In genomic region chrX:107790136-107790535, GRCm38 (mm10) we compare ENCODE assay signal across 33 mouse cellular contexts. TPM values are rescaled to one million over a fixed set of nuclear protein-coding genes. Genes with fewer than 3 reads are reported as not detected.
"Had no signal": no experiment of that assay in that cellular context is flagged by ENCODE, and none has a peak within 500 bp of the region (broad histone marks: within the 10 kb centered on the region; RNA-seq: fewer than 3 reads in every experiment).

No protein-coding gene starts in this region.

- H3K36me3 ChIP-seq: heart, embryonic 10.5 days; heart, embryonic 12.5 days; hindbrain, embryonic 10.5 days; hindbrain, embryonic 12.5 days; intestine, embryonic 15.5 days; limb, embryonic 10.5 days; limb, embryonic 12.5 days had no signal

- ATAC-seq: hindbrain, embryonic 16.5 days; inflammation-experienced regulatory T-cells, adult 6 months; intestine, embryonic 15.5 days; intestine, postnatal 0 days had no signal

- H3K4me3 ChIP-seq: gastrocnemius, adult 2 months; heart, embryonic 10.5 days; heart, embryonic 12.5 days; hindbrain, embryonic 10.5 days; hindbrain, embryonic 12.5 days; intestine, embryonic 15.5 days; layer of hippocampus, adult 2 months; left cerebral cortex, adult 2 months; limb, embryonic 10.5 days; limb, embryonic 12.5 days had no signal

- H3K4me2 ChIP-seq: heart, embryonic 12.5 days; hindbrain, embryonic 12.5 days; hindbrain, embryonic 14.5 days; intestine, embryonic 15.5 days; limb, embryonic 12.5 days; liver, embryonic 11.5 days had no signal

- H3K9me3 ChIP-seq: heart, embryonic 10.5 days; heart, embryonic 12.5 days; hindbrain, embryonic 10.5 days; hindbrain, embryonic 12.5 days; intestine, embryonic 15.5 days; limb, embryonic 10.5 days; limb, embryonic 12.5 days had no signal

- DNase-seq: gastrocnemius, adult 2 months; gastrocnemius, postnatal 10 days; gastrocnemius, postnatal 25 days; heart, adult 18-20 months; heart, postnatal 10 days; heart, postnatal 4 days; kidney, adult 18-20 months; kidney, adult 8-10 months; kidney, postnatal 10 days; kidney, postnatal 25 days; kidney, postnatal 4 days had no signal

- H3K4me1 ChIP-seq: heart, embryonic 10.5 days; heart, embryonic 12.5 days; hindbrain, embryonic 10.5 days; hindbrain, embryonic 12.5 days; intestine, embryonic 15.5 days; limb, embryonic 10.5 days; limb, embryonic 12.5 days had no signal

- H3K27ac ChIP-seq: gastrocnemius, adult 2 months; heart, embryonic 10.5 days; hindbrain, embryonic 10.5 days; hindbrain, embryonic 12.5 days; hindbrain, embryonic 14.5 days; intestine, embryonic 15.5 days; layer of hippocampus, adult 2 months; left cerebral cortex, adult 2 months; limb, embryonic 10.5 days; limb, embryonic 12.5 days had no signal

- H3K27me3 ChIP-seq: heart, embryonic 12.5 days; hindbrain, embryonic 12.5 days; intestine, embryonic 15.5 days; limb, embryonic 12.5 days had no signal

- H3K9ac ChIP-seq: heart, embryonic 12.5 days; hindbrain, embryonic 12.5 days; hindbrain, embryonic 14.5 days; intestine, embryonic 15.5 days; limb, embryonic 12.5 days had no signal

RNA-seq across cellular contexts. Expression of gene Tent5d, which starts 2.3 kb away (rescaled TPM):
- total RNA-seq: gastrocnemius, adult 2 months; gastrocnemius, postnatal 10 days; gastrocnemius, postnatal 25 days; gastrocnemius, postnatal 4 days; heart, adult 18-20 months; heart, adult 8-10 months; heart, postnatal 10 days; heart, postnatal 25 days; heart, postnatal 4 days; layer of hippocampus, adult 2 months; layer of hippocampus, postnatal 10 days; layer of hippocampus, postnatal 25 days; left cerebral cortex, adult 2 months; left cerebral cortex, postnatal 14 days; left cerebral cortex, postnatal 36 days had no signal
- polyA plus RNA-seq: hindbrain, embryonic 10.5 days; hindbrain, embryonic 12.5 days; hindbrain, embryonic 16.5 days; inflammation-experienced regulatory T-cells, adult 6 months; intestine, embryonic 15.5 days; intestine, postnatal 0 days; kidney, embryonic 16.5 days had no signal
